Mouse (Mus musculus): ENCODE measurements around the gene Noxo1.
"Not testable (repeated sequence)": the region's sequence is repeated elsewhere in the genome, so short reads cannot be mapped to it uniquely, and the experiment has no call there.

Noxo1 gene

DNA sequence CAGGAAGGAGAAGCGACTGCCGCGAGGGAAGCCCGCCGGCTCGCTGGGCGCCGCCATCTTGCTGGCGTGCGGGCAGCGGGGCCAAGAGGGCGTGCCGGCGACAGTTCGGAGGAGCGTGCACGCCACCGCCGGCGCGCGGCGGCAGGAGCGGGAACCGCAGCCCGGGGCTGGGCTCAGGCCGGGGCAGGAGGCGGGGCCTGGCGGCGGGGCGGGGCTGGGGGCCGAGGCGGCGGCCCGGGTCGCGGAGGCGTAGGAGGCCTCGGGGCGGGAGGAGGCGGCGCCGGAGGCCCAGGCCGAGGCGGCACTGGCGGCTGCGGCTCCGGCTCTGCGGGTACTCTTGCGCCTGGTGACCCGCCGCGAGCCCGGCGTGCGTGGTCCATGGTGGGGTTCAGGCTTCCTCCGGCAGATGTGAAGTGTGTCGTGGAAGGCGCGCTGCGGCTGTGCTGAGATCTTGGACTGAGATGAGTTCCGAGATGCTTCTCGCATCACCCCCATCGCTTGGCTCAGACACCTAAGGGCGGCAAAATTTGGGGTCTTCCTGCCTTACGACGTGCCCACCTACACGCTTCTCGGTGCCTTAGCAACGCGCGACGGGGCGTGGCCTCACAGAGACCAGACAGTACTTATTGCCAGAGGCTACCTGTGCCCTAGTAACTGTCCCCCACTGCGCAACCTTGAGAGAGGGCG is at the start of gene Noxo1, which contains the start of gene Gfer:
TSS of gene Noxo1 (plus strand) at position 224 of the 687 bp plus-strand sequence.
TSS of gene Gfer (minus strand) at position 146 of the 687 bp plus-strand sequence.
- DNase-seq (ENCODE audit: low spot score) = peak; percentile 74

DNA sequence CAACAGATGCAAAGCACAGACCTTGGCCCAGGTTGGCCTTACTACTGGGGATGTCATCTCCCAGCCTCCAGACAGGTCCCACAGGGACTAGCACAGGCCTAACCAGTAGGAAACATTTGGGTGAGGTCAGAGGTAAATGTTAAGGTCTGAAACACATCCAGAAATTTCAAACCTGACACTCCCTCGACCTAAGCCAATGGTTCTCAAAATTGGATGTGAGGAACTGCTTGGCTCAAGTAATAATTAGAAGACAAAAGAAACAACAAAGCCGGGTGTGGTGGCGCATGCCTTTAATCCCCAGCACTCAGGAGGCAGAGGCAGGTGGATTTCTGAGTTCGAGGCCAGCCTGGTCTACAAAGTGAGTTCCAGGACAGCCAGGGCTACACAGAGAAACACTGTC is 49.7 kb upstream of the Noxo1 start:
- no peak for DNase-seq (ENCODE audit: low spot score)

DNA sequence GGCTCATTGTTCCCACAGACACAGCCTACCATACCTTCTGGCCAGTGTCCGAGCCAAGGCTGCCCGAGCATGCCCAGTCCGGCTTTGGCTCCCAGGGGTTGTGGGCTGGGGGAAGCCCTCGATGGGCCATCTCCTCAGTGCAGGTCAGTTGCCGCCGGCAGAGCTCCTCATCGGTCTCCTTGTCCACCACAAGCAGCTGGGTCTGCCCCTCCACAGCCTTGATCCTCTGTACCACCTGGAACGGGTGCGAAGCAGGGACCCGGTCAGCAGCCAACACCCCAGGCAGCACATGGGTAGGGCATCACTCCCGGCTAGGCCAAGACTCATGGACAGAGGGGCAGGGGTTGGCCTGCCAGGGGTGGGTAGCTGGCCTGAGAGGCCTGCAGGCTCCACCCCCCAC is 48.5 kb upstream of the Noxo1 start:
- DNase-seq (ENCODE audit: low spot score) = no peak

DNA sequence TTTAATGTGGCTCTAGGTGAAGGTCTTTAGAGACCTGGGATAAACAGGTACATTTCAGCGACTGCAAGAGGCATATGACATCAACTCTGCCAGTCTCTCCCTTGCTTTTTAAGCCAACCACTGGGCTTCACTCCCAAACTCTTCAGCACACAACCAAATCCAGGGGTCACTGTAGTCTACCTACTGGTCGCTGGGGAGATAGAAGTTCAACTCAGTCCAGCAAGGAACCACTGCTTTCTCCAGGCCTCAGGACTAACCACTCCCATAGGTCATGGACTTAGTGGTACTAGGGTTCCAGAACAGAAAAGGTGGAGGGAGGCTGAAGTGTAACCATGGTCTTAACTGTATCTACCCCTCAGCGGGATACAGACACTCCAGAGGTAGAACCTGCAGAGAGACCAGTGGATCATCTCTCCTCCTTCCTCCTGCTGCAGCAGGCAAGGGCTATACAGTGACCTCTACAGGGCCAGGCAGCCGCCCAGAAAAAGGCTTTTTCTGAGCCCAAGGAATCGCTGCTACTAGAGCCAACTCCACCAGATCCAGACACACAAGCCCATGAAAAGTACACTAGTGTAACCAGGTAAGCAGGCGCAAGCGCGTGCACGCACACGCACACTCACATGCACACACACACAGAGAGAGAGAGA is 47.2 kb upstream of the Noxo1 start:
- no peak for DNase-seq (ENCODE audit: low spot score)

DNA sequence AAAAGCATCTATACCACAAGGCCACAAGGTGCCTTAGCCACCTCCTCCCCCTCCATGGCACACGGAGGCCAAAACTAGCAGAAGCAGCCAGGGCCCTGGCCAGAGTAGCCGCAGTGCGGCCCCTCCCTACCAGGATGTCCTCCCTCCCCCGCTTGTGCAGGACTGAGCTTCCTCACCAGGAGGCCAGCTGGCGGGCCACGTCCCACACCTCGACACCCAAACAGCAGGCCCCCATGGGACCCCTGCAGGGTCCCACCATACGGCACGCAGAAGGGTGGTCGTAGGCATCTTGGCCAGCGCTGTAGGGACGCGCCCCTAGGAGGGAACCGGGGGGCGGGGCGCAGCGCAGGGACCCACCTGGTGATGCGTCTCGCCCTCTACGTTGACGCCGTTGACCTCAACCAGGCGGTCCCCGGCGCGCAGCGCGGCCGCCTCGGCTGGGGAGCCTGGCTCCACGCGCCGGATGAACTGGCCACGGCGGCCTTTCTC is 46.4 kb upstream of the Noxo1 start:
- no peak for DNase-seq (ENCODE audit: low spot score)

DNA sequence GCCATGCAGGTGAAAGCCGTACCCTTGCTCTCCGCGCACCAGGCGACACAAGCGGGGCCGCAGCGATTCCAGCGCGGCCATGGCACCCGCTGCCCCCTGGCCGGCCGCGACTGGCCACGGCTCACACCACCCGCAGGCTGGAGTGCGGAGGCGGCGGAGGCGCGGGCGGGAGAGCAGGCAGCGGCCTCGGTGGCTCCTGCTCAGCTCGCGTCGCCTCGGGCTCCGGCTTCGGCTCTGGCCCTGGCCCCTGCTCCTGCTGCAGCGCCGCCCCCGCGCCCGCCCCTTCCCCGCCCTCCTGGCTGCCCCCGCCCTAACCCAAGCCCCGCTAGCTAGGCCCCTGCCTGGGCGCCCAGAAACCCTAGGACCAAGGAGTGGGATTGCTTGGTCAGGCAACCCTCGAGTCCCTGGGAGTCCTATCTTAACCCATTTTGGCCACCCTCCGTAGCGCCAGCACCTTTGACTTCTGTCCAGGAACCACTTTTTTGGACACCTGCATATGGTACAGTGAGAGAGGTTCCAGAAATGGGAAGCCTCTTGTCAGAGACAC is 45.9 kb upstream of the Noxo1 start, which contains the start of gene Slc9a3r2:
TSS of gene Slc9a3r2 (minus strand) at position 258 of the 547 bp plus-strand sequence.
- no peak for DNase-seq (ENCODE audit: low spot score)

DNA sequence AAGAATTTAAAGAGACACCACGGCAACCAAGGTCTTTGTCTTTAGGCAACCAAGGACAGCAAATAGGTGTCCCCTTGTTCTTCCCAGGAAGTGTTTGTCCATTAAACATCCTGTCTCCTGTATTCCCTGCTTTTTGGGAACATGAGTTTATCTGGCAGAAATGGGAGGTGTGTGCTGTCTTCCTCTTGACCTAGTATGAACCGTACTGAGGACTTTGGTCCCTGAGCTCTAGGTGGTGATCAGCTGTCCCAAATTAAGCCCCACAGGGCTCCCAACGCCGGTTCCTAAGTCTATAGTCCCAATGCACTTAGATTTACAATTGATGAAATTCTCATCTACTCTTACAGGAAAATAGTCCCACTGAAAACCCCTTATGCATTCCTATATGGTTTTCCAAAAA is 45.3 kb upstream of the Noxo1 start:
- DNase-seq (ENCODE audit: low spot score) = no peak

DNA sequence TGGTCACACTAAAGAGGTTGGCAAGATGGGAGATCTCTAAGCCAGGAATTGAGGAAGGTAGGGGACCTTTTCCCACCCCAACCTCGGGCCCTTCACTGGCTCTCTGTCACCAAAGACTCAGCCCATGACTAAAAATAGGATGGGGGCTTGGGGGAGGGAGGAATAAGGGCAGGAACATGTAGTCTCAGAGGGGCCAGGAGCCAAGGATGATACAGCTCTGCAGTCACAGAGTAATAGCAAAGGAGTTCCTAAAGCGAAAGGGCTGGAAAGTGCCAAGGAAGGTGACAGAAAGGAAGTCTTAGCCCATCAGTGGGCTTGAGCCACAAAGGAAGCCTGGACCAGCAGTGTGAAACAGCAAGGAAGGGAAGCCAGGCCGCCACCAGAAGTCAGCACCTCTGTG is 44.2 kb upstream of the Noxo1 start:
- no peak for DNase-seq (ENCODE audit: low spot score)

DNA sequence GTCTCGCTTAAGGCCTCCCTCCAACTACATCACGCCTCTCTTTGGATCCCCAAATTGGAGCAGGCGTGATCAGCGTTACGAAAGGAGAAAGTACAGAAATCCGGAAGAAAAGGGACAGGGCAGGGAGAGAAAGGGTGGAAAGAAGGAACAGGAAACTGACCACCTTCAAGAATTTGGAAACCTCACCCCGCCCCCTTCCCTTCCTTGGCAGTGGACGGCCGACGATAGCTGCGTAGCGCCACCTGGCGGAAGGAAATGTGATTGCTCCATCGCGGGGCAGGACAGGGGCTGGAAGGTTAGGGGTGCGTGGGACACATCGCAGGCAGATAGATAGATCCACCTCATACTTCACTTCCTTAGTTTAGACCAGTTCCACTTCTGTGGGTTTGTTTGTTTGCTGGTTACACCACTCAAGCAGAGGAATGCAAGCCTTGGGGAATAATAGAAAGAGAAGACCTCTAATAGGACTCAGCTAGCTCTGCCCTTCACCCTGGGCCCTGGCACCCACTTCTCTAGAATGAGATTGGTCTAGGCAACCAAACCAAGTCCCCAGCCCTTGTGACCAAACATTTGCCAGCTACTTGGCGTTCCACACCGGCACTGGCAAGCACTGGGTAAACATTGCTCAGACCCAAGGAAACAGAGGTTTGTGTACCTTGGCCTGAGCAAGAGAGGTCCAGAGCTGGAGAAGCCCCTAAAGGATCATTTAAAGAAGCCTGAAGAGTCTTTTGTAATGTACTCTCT is 41.9 kb upstream of the Noxo1 start:
- peak; percentile 62 for DNase-seq (ENCODE audit: low spot score)

DNA sequence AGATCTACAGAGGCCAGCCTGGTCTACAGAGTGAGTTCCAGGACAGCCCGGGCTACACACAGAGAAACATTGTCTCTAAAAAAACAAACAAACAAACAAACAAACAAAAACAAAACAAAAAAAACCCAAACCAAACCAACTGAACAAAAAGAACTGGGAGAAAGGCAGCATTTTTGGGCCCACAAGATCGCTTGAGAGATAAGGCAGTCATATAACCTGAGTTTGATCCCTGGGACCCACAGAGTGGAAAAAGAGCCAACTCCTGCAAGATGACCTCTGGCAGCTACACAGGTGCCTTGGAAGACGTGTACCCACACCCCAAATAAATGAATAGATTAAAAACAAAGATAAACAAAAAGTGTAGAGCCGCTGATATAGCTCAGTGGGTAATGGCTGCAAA is 41.1 kb upstream of the Noxo1 start:
- no peak for DNase-seq (ENCODE audit: low spot score)

DNA sequence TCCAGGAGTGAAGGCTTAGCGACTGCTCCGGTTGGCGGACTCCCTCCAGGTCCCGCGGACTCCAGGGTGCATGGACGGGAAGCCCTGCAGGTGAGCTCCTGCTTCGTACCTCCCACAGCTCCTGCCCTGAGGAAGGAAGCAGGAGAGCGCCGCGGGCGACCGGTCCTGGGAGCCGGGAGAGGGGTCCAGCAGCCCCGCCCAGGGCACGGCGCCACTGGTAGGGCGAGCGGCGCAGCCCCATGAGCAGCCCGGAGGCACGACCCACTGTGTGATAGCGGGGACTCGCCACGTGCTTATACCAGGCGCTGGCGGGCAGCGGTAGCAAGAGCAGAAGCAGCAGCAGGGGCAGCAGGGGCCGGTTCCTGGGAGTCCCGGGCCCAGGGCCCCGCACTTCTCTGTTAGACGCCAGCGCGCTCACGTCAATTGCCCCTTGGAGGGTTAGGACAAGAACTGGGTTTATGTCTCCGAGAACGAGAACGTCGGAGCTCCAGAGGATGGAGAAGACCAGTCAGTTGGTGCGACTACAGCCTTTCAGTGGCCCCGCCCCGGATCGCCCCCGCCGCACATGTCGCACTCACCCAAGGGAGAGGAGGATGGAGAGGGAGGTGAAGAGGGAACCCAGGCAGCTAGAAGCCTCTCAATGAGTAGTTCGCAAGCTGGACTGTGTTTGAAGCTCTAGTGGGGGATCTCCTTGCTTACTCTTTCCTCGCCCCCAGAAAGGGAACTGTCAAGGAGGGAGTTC is 37.8 kb upstream of the Noxo1 start, which contains the start of gene Npw:
TSS of gene Npw (minus strand) at position 441 of the 742 bp plus-strand sequence.
- peak; percentile 14 for DNase-seq (ENCODE audit: low spot score)

DNA sequence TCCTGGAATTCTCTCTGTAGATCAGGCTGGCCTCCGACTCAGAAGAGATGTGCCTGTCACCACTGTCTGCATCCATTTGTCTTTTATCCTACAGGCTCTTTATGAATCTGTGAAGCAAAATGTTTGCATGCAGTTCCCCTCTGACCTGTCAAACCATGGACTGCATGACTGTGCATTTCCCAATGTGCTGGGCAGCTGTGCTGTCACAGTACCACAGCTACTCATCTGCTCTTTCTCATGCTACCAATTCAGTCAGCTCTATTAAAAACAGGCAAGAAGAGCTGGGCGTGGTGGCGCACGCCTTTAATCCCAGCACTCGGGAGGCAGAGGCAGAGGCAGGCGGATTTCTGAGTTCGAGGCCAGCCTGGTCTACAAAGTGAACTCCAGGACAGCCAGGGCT is 29.0 kb upstream of the Noxo1 start:
- DNase-seq (ENCODE audit: low spot score) = not testable (repeated sequence)

DNA sequence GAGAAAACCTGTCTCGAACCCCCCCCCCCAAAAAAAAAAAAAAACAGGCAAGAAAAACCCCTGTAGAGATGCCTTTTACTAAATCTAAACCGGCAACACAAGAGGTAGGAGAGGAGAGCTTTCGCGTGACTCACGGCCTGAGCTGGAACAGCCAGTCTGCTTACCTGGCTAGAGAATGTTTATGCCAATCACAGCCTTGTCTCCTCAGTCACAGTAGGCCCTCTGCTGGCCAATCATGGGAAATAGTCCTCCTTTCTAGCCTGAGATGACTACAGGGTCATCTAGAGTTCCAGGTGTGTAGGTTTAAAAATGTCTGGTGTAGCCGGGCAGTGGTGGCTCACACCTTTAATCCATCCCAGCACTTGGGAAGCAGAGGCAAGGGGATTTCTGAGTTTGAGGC is 28.6 kb upstream of the Noxo1 start:
- DNase-seq (ENCODE audit: low spot score) = peak; percentile 68

DNA sequence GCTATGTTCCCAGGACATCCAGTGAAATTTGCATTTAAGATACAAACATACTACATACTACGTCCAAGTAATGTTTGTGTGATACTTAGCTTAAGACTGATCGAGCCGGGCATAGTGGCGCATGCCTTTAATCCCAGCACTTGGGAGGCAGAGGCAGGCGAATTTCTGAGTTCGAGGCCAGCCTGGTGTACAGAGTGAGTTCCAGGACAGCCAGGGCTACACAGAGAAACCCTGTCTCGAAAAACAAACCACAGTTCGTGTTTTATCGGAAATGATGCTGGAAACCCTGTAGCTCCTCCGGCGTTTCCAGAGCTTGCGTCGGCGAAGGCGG is 26.9 kb upstream of the Noxo1 start:
- not testable (repeated sequence) for DNase-seq (ENCODE audit: low spot score)

DNA sequence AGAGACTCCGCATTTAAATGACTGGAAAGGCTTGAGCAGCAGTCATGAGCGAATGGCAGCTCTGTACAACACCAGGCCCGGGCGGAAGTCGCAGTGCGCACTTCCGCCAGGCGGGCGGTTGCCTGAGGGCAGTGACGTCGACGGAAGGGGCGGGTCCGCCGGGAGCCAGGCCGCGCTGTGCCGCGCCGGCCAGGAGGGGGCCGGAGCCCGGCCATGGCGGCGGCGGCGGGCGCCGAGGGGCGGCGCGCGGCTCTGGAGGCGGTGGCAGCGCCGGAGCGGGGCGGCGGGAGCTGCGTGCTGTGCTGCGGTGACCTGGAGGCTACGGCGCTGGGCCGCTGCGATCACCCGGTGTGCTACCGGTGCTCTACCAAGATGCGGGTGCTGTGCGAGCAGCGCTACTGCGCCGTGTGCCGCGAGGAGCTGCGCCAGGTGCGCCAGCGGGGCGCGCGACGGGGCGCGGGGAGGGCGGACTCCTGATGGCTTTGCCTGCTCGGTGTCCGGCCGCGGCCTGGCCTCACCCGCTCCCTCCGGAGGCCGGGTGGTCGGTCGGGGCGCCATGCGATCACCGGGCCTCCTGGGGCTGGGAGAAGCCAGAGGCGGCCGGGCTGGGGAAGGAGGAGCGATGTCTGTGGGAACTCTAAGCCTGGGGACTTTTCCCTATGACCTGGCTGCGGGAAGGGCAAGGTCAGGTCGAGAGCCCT is 26.3 kb upstream of the Noxo1 start, which contains the start of gene Zfp598:
TSS of gene Zfp598 (plus strand) at position 143 of the 701 bp plus-strand sequence.
- DNase-seq (ENCODE audit: low spot score) = peak; percentile 96

DNA sequence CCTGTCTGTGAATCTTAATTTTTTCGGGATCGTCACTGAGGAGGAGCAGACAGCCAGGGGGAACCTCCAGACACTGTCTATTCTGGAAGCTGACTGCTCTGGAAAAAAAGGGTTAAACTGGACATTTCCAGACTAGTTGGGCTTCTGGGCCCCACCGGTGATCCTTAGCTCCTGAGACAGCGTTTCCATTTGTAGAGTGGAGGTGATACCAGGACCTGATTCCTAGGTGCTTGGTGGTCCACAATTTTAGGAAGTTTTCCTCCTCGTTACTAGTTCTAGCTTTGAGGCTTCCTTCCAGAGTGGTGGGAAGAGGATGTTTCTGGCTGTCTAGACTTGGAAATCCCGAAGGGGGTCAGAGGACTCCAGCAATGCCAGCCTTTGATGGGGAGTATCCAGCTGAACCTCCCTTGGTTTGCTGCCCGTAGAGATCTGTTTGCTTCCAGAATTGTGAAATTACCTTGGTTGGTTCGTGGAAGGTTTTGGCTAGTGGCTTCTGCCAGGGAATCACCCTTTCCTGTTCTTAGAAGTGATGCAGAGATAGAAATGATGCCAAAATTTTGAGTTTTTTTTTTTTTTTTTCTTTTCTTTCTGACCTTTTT is 25.7 kb upstream of the Noxo1 start:
- no peak for DNase-seq (ENCODE audit: low spot score)

DNA sequence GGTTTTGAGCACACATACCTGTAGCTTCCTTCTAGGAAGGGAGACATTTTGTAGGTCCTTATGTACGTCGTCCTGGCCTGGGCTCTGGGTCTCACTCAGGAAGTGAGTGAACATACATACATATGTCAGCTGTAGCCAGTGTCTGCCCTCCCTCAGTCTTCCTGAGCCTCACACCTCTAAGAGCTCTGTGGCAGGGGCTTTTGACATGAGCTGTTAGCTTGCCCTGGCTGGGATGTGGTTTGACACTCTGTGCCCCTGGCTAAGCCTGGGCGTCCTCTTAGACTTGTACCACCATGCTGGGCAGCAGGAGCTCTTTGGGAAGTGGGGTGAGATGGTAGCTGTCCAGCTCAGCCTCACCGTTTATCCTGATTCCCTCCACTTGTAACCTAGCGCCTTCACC is 24.7 kb upstream of the Noxo1 start:
- DNase-seq (ENCODE audit: low spot score) = no peak

DNA sequence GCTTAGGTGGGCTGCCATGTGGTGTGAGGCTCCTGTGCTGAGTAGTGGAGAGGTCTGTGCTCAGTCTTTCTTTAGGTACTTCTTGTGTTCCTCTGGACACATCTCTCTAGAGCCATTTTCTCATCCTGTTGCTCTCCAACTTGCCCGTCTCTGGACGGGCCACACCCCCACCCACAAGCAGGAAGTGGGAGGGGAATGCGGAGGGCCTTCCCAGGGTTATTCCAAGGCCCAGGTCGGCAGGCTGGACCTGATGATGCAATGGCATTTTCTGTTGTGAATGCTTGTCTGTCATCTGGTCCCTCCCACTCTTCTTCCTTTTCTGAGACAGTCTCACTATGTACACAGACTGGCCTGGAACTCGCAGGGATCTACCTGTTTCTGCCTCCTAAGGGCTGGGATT is 23.9 kb upstream of the Noxo1 start:
- DNase-seq (ENCODE audit: low spot score) = no peak

DNA sequence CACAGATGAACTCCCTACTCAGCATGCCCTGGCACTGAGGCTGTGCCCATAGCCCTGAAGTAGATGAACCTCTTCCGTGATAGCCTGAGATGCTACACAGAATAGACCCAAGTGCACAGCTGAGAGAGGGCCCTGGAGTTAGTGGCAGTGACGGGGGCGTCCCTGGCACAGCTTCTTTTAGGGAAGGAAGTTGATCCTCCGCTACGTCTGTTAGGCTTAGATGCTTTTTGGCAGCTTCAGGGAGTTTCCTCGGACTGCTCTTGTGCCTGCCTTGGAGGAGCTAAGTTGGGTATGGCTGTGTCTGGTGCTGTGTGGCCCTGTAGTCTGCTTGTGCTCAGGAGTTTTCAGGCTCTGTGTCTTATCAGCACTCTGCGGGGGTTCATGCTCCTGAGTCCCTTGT is 21.8 kb upstream of the Noxo1 start:
- no peak for DNase-seq (ENCODE audit: low spot score)

DNA sequence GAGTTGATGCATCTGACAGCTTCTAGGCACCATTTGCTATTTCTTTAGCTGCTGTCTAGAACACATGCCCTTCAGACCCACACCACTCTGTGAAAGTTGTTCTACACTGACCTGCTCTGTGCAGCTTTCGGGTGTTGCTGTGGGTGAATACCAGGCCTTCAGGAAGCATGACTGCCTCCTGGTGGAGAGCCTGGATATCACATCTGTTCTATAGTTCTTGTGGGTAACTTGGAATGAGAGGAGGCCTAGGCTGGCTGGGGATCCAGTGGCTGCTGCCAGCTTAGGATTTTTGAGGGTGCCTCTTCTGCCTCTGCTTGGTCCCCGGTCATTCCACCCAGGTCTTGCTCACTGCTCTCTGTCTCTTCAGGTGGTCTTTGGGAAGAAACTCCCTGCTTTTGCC is 19.8 kb upstream of the Noxo1 start:
- DNase-seq (ENCODE audit: low spot score) = peak; percentile 73

DNA sequence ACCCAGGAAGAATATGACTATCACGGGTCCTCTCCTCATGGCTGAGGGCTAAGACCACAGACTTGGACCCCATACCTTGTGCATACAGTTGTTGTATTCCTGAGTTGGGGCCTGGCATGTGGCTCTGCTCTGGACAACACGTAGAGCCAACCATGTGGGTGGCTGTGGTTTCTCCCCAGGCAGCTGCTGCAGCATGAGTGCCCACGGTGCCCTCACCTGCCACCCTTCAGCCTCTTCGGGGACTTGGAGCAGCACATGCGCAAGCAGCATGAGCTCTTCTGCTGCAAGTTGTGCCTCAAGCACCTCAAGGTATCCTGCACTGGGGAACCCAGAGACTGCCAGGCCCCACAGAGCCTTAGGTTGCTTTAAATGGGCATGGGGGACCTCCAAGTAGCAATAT is 19.2 kb upstream of the Noxo1 start:
- no peak for DNase-seq (ENCODE audit: low spot score)

All from T-cell, adult 2 months (primary cell).